Comparison of ENCODE assay signal across 8 mouse cellular contexts in genomic region chr11:113056824-113057223, GRCm38 (mm10).
DNase-seq lines count a peak whose midpoint lies in the region; ATAC-seq and TF ChIP-seq lines count a peak whose summit lies in the region.

No protein-coding gene starts in this region.

- no peaks in the 10 kb centered on the region for H3K36me3 ChIP-seq in kidney, embryonic 16.5 days (ENCODE audit: insufficient read depth, low read length)
- no peaks in the 10 kb centered on the region for H3K36me3 ChIP-seq in forebrain, postnatal 0 days (ENCODE audit: insufficient read depth)

- no peak overlapping the region for H3K4me3 ChIP-seq in kidney, embryonic 16.5 days (ENCODE audit: low read length)
- H3K4me3 ChIP-seq in forebrain, postnatal 0 days (ENCODE audit: low read depth, low read length), result no peak overlapping the region

- 0 out of 2 replicates have a peak overlapping the region, but pooled peaks have one; percentile 2 for H3K27ac ChIP-seq in kidney, embryonic 16.5 days (ENCODE audit: low read length)
- H3K27ac ChIP-seq in forebrain, postnatal 0 days (ENCODE audit: low read depth, low read length), result peak overlapping the region; percentile 9; the same call in 1 of the 2 replicates

- H3K9me3 ChIP-seq in kidney, embryonic 16.5 days (ENCODE audit: low read length), result no peaks in the 10 kb centered on the region
- H3K9me3 ChIP-seq in forebrain, postnatal 0 days (ENCODE audit: low read length), result no peaks in the 10 kb centered on the region

- H3K4me2 ChIP-seq in kidney, embryonic 16.5 days (replicated peaks; ENCODE audit: low read depth, low read length), result no peak overlapping the region
- H3K4me2 ChIP-seq in forebrain, postnatal 0 days (ENCODE audit: low read depth), result no peak overlapping the region

- ATAC-seq in kidney, embryonic 16.5 days (ENCODE audit: low FRiP score, low TSS enrichment), result no peak
- ATAC-seq in forebrain, postnatal 0 days, result peak; percentile 70

- no peak overlapping the region; the same call in 1 of the 2 replicates for H3K9ac ChIP-seq in kidney, embryonic 16.5 days (replicated peaks; ENCODE audit: low read length)
- H3K9ac ChIP-seq in forebrain, postnatal 0 days, result 0 out of 2 replicates have a peak overlapping the region, but pooled peaks have one; percentile 6

- no peak for DNase-seq in kidney, postnatal 25 days
- peak; percentile 46 for DNase-seq in cerebellum, adult 9-10 months
- DNase-seq in forebrain, postnatal 0 days, result peak; percentile 61
- peak; percentile 33 to 56 for DNase-seq in layer of hippocampus, postnatal 36 days
- no peak for DNase-seq in natural killer cell, adult 2 months (ENCODE audit: low spot score in 2 of 2)
- DNase-seq in thymus, adult 18-20 months, result no peak
- DNase-seq in yolk sac, embryonic 10.5 days (ENCODE audit: low spot score), result no peak

- 13% methylated on average over 5 of the region's 5 CpGs for WGBS in kidney, embryonic 16.5 days
- WGBS in forebrain, postnatal 0 days, result 7% methylated on average over 5 of the region's 5 CpGs

- TF ChIP-seq CTCF in forebrain, postnatal 0 days (IDR thresholded peaks at IDR 0.05; ENCODE audit: low read depth), result no peak

- H3K4me1 ChIP-seq in kidney, embryonic 16.5 days (ENCODE audit: insufficient read depth, low read length), result peaks cover 43% of the 10 kb centered on the region
- no peaks in the 10 kb centered on the region for H3K4me1 ChIP-seq in forebrain, postnatal 0 days (ENCODE audit: insufficient read depth)

- no peaks in the 10 kb centered on the region for H3K27me3 ChIP-seq in kidney, embryonic 16.5 days (ENCODE audit: insufficient read depth, low read length)
- no peaks in the 10 kb centered on the region for H3K27me3 ChIP-seq in forebrain, postnatal 0 days (ENCODE audit: insufficient read depth, low read length)

Comparison
In these comparisons a context has a peak if more than half of its experiments do, and no peak if none do; other contexts are left out.
1. DNase-seq: peak in cerebellum, adult 9-10 months (single experiment), forebrain, postnatal 0 days (single experiment) and layer of hippocampus, postnatal 36 days (2 of 2); none in kidney, postnatal 25 days (0 of 2), natural killer cell, adult 2 months (0 of 2), thymus, adult 18-20 months (0 of 2) and yolk sac, embryonic 10.5 days (single experiment).